Mouse (Mus musculus) forebrain, embryonic 15.5 days (tissue): ENCODE measurements around the gene Ereg. TPM values are rescaled to one million over a fixed set of nuclear protein-coding genes. Genes with fewer than 3 reads are reported as not detected.

Experiments
- ATAC-seq: fragments of 200-750 bp; cut with Nextera tagmentation; replicated peaks from 2 replicates; pipeline ENCODE4 v1.8.0; 2017; ENCODE audit warnings: mild to moderate bottlenecking, moderate TSS enrichment, moderate library complexity
- H3K27ac ChIP-seq: fragments of 300-500 bp; sonication (generic); replicated peaks from 2 replicates; pipeline ENCODE4 v1.5.1; 2015; ENCODE audit warnings: mild to moderate bottlenecking, inconsistent platforms
- H3K27me3 ChIP-seq: fragments of 300-500 bp; sonication (generic); 2 replicates; pipeline ENCODE4 v1.6.1; 2015; ENCODE audit warnings: inconsistent platforms
- H3K36me3 ChIP-seq: fragments of 300-500 bp; sonication (generic); 2 replicates; pipeline ENCODE4 v1.6.1; 2015; ENCODE audit warnings: mild to moderate bottlenecking, inconsistent platforms
- H3K4me1 ChIP-seq: fragments of 300-500 bp; sonication (generic); 2 replicates; pipeline ENCODE4 v1.6.1; 2015; ENCODE audit warnings: inconsistent platforms
- H3K4me2 ChIP-seq: fragments of 300-500 bp; sonication (generic); replicated peaks from 2 replicates; pipeline ENCODE4 v1.6.1; 2015; ENCODE audit warnings: mild to moderate bottlenecking, inconsistent platforms
- H3K4me3 ChIP-seq: fragments of 300-500 bp; sonication (generic); 2 replicates; pipeline ENCODE4 v1.5.1; 2015; ENCODE audit warnings: mild to moderate bottlenecking, inconsistent platforms
- H3K9ac ChIP-seq: fragments of 300-500 bp; sonication (generic); replicated peaks from 2 replicates; pipeline ENCODE4 v1.6.1; 2015; ENCODE audit warnings: mild to moderate bottlenecking, inconsistent platforms
- H3K9me3 ChIP-seq: fragments of 300-500 bp; sonication (generic); 2 replicates; pipeline ENCODE4 v1.6.1; 2016; ENCODE audit warnings: inconsistent platforms
- WGBS: fragments of 180-500 bp; shearing (Covaris S2); methylation state at CpG from one replicate; pipeline ENCODE4 v1.1.7; 2015; ENCODE audit warnings: mixed read lengths; 5-methylcytosine and 5-hydroxymethylcytosine counted together
- polyA plus RNA-seq: library from polyadenylated mRNA; unstranded; fragments of >200 nt; fragmentation: Nextera tagmentation; extraction: Ambion mirVana; gene quantifications from 2 replicates; pipeline ENCODE4 v1.2.1, GENCODE M21; 2015

The Ereg gene
- polyA plus RNA-seq, 1 experiment from 2014 or later = not detected

DNA sequence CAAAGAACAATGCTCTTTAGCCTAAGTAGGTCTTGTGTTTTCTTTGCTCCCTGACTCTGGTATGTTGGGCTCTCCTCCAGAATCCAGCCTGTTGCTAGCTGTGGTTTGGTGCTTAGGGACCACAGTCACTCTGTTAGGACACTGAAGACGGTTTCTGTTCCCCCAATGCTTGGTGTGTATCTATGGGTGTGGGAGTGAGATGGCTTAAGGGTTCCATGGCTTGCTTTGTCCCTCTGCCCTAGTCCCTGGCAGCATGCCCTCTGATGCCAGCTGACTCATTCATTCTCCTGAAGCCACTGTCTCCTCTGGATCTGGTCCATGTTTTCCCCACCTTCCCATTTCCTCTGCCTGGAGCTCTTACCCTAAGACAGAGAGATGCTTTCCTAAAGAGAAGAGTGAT is 40.2 kb downstream of the Ereg start:
- Histone ChIP-seq H3K4me1 (no peaks in the 10 kb centered on the region), H3K9me3 (no peaks in the 10 kb centered on the region), H3K27ac (no peak overlapping the region), H3K9ac (no peak overlapping the region), H3K4me2 (no peak overlapping the region), H3K4me3 (no peak overlapping the region), H3K36me3 (no peaks in the 10 kb centered on the region), H3K27me3 (no peaks in the 10 kb centered on the region)
- ATAC-seq = no peak
- 72% methylated on average over 1 of the region's 1 CpGs for WGBS

DNA sequence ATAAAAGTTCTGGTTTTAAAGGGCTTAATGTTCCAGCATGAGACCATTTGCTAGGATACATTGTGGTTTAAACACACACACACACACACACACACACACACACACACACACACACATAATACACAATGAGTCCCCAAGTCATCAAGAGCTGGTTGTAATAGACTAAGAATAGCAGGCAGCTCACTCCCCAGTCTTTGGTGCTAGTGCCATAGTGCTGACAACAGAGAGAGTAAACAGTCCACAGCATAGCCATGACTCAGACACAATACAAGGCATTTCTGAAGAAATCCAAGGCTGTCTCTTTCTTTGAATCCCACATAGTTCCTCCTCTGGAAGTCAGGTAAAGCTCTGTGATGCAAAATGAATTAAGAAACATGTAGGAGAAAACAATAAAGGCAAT is 44.2 kb downstream of the Ereg start:
- H3K9me3 ChIP-seq = no peaks in the 10 kb centered on the region
- no peak for ATAC-seq
- no peaks in the 10 kb centered on the region for H3K36me3 ChIP-seq
- no peaks in the 10 kb centered on the region for H3K27me3 ChIP-seq
- H3K4me3 ChIP-seq = no peak overlapping the region
- H3K9ac ChIP-seq = no peak overlapping the region
- no peaks in the 10 kb centered on the region for H3K4me1 ChIP-seq
- H3K4me2 ChIP-seq = no peak overlapping the region
- no peak overlapping the region for H3K27ac ChIP-seq

DNA sequence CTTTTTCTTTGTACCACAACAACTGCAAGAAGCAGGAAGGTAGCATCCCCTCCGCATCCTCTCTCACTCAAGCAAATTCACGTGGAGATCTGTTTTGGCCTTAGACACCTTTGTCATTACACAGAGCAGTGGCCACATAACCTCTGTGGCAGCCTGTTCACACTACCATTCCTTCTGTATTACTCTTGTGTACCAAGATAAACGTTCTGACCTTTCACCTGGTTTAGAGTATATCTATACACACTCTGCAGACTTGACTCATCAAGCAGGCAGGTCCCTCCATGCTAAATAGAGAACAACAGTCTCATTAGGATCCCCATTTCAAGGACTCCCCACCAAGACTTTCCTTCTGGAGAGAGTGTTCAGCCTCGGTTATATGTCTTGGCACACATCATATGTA is 49.0 kb downstream of the Ereg start:
- no peak for ATAC-seq
- Histone ChIP-seq H3K4me3 (no peak overlapping the region), H3K27me3 (no peaks in the 10 kb centered on the region), H3K9ac (no peak overlapping the region), H3K36me3 (no peaks in the 10 kb centered on the region), H3K4me1 (no peaks in the 10 kb centered on the region), H3K27ac (no peak overlapping the region), H3K4me2 (no peak overlapping the region), H3K9me3 (no peaks in the 10 kb centered on the region)
- WGBS = 80% methylated on average over 4 of the region's 4 CpGs

DNA sequence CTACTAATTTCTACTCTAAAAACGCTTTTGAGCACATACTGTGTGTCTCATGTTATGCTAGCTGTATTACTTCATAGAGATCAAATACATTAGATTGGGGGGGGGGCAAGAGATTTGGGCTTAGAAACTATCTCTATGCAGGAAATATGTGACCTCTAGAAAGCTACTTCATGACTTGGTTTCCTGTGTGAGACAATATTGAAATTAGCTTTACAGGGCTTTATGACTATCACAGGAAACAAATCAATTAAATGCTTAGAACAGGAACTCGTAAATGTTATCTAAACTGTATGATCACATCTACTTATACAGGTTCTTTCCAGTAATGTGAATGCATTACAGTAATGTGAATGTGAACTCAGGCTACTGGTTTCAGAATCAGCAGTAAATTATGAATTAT is 49.7 kb downstream of the Ereg start:
- H3K4me1 ChIP-seq = no peaks in the 10 kb centered on the region
- H3K27ac ChIP-seq = no peak overlapping the region
- no peaks in the 10 kb centered on the region for H3K36me3 ChIP-seq
- no peaks in the 10 kb centered on the region for H3K27me3 ChIP-seq
- WGBS = 90% methylated on average over 2 of the region's 2 CpGs
- no peak overlapping the region for H3K9ac ChIP-seq
- no peak overlapping the region for H3K4me2 ChIP-seq
- H3K9me3 ChIP-seq = no peaks in the 10 kb centered on the region
- no peak for ATAC-seq
- H3K4me3 ChIP-seq = no peak overlapping the region

DNA sequence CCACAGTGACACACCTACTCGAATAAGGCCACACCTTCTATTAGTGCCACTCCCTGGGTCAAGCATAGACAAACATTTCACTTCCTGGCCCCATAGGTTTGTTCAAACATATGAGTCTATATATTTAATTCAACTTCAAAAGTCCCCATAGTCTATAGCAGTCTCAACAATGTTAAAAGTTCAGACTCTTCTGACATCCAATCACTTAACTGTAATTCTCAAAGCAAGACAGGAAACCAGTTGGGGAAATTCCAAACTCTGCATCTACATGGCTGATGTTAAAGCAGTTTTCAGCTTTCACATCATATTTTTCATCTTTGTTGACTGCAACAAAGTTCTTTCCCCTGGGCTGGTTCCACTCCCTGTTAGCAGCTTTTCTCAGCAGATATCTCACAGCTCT is 52.2 kb downstream of the Ereg start:
- Histone ChIP-seq H3K27ac (no peak overlapping the region), H3K9me3 (no peaks in the 10 kb centered on the region), H3K4me1 (no peaks in the 10 kb centered on the region), H3K9ac (no peak overlapping the region), H3K36me3 (no peaks in the 10 kb centered on the region), H3K27me3 (no peaks in the 10 kb centered on the region), H3K4me3 (no peak overlapping the region), H3K4me2 (no peak overlapping the region)
- no peak for ATAC-seq
- 83% methylated on average over 1 of the region's 1 CpGs for whole genome bisulfite sequencing

DNA sequence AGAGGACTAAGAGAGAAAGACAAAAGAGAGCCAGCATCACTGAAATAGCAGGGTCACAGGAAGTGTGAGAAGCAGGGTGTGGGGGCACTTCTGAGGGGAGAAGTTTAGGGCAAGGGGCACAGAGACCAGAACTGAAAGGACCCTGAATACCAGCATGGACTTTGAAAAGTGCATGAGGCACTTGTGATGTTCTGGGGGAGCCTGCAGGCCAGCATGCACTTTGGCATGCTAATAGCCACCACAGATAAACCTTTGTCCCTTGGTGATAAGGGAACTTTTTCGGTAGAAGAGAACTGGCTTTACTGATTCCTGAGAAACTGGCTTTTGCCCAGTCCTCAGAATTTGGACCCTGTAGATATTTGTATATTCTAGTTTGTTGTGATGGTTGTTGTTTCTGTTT is 60.5 kb downstream of the Ereg start:
- ATAC-seq = no peak
- H3K9ac ChIP-seq = no peak overlapping the region
- peaks cover 10% of the 10 kb centered on the region for H3K27me3 ChIP-seq
- no peaks in the 10 kb centered on the region for H3K9me3 ChIP-seq
- H3K36me3 ChIP-seq = no peaks in the 10 kb centered on the region
- H3K4me3 ChIP-seq = no peak overlapping the region
- no peak overlapping the region for H3K27ac ChIP-seq
- peaks cover 7% of the 10 kb centered on the region; the same call in 1 of the 2 replicates for H3K4me1 ChIP-seq
- 74% methylated on average over 1 of the region's 1 CpGs for WGBS
- no peak overlapping the region for H3K4me2 ChIP-seq

DNA sequence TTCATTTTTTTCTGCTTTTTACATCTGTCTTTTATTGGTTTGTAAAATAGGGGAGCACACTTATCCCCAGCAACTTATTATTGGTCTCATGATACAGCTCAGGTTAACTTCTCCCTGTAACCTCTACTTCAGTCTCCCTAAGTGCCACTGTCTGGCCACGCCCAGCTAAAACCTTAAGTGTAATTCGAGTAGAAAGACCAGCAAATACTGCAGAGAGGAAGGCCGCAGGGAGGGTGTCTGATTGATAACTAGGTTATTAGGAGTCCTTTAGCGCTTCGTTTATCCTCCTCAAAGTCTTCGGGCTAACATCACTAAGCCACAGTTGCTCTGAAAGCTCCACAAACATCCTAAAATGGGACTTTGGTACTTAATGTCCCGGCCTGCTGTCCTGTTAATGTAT is 64.5 kb downstream of the Ereg start:
- no peaks in the 10 kb centered on the region for H3K9me3 ChIP-seq
- no peak overlapping the region for H3K27ac ChIP-seq
- H3K9ac ChIP-seq = no peak overlapping the region
- H3K4me3 ChIP-seq = peak overlapping the region; percentile 76
- peak overlapping the region; percentile 94 for H3K4me2 ChIP-seq
- WGBS = 4% methylated on average over 7 of the region's 7 CpGs
- peaks cover 22% of the 10 kb centered on the region for H3K27me3 ChIP-seq
- ATAC-seq = peak; percentile 27
- H3K36me3 ChIP-seq = no peaks in the 10 kb centered on the region
- peaks cover 7% of the 10 kb centered on the region; the same call in 1 of the 2 replicates for H3K4me1 ChIP-seq

DNA sequence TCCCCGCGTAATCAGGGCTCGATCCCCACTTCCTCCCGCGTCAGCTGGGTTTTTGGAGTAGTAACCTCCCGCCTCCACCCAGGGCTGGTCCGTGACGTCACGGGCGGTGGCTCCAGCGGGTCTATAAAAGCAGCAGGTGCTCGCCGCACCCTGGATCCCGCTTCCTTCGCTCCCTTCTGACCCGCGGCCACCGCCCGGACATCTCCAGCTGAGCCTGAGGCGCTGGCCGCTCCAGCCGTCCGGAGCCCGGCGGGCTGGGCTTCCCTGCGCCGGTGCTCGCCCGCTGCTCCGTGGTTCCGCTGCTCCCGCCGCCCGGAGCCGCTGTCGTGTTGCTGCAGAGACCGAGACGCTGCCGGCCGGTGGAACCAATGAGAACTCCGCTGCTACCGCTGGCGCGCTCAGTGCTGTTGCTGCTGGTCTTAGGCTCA is 65.0 kb downstream of the Ereg start, which contains the start of gene Areg:
Gene Areg, plus strand, starts transcription at position 154 of the 428 bp plus-strand sequence.
- H3K9me3 ChIP-seq = no peaks in the 10 kb centered on the region
- peak within 1 kb of the TSS; percentile 76 for H3K4me3 ChIP-seq
- under 1% methylated on average over 44 of the region's 44 CpGs for WGBS
- ATAC-seq = peak; percentile 93
- no peaks in the 10 kb centered on the region for H3K36me3 ChIP-seq
- peak within 1 kb of the TSS; percentile 53 for H3K9ac ChIP-seq
- H3K27me3 ChIP-seq = peaks cover 22% of the 10 kb centered on the region
- peaks cover 7% of the 10 kb centered on the region; the same call in 1 of the 2 replicates for H3K4me1 ChIP-seq
- H3K4me2 ChIP-seq = peak within 1 kb of the TSS; percentile 94
- H3K27ac ChIP-seq = no peak within 1 kb of the TSS

DNA sequence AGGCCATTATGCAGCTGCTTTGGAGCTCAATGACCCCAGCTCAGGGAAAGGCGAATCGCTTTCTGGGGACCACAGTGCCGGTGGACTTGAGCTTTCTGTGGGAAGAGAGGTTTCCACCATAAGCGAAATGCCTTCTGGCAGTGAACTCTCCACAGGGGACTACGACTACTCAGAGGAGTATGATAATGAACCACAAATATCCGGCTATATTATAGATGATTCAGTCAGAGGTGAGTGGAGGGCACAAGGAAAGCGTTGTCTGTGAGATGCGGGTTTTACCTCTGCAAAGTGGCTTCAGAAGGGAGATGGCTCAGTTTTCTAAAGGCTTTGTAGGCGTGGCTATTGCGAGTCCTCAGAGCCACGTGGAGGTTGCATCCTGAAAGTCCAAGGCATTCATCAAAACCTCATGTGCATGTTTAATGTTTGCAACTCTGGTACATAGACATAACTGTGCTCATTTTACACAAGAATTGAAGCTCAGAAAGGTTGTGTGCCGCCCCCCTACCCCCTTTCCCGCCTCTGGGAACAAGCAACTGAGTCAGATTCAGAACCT is 66.5 kb downstream of the Ereg start:
- Histone ChIP-seq H3K27me3 (peaks cover 22% of the 10 kb centered on the region), H3K4me3 (no peak overlapping the region), H3K9me3 (no peaks in the 10 kb centered on the region), H3K9ac (no peak overlapping the region), H3K36me3 (no peaks in the 10 kb centered on the region), H3K4me1 (peaks cover 7% of the 10 kb centered on the region; the same call in 1 of the 2 replicates), H3K4me2 (no peak overlapping the region), H3K27ac (no peak overlapping the region)
- no peak for ATAC-seq
- 54% methylated on average over 13 of the region's 13 CpGs for WGBS

Other genes starting within 250 kb of the Ereg start
- gene Cxcl1, start 183.4 kb upstream of the Ereg start, polyA plus RNA-seq = 0.24 TPM in 1 of 2 replicates, not detected in the other
- gene Cxcl2, start 170.8 kb upstream of the Ereg start, polyA plus RNA-seq = not detected in 2 replicates
- gene Mthfd2l, start 143.5 kb upstream of the Ereg start, polyA plus RNA-seq = 69.0 and 70.5 TPM in 2 replicates
- gene Epgn, start 47.2 kb upstream of the Ereg start, polyA plus RNA-seq = 0.19 and 0.31 TPM in 2 replicates
- gene Areg, start 65.0 kb downstream of the Ereg start, polyA plus RNA-seq = 0.23 TPM in 1 of 2 replicates, not detected in the other